Mouse (Mus musculus) midbrain, embryonic 14.5 days (tissue): ENCODE measurements around the gene Serinc1. TPM values are rescaled to one million over a fixed set of nuclear protein-coding genes. Genes with fewer than 3 reads are reported as not detected.
A peak's percentile ranks its signal among the peaks of the same experiment; 100 is the strongest.

Experiments
- ATAC-seq: fragments of 200-750 bp; cut with Nextera tagmentation; 2 replicates; pipeline ENCODE4 v1.8.0; 2017; ENCODE audit warnings: moderate number of reproducible peaks, moderate library complexity; ENCODE audit not compliant: low FRiP score, low TSS enrichment
- DNase-seq: peaks from one replicate; pipeline ENCODE4 v3.0.0-alpha.2; 2015
- H3K27ac ChIP-seq: fragments of 300-500 bp; sonication (generic); replicated peaks from 2 replicates; pipeline ENCODE4 v1.5.1; 2014; ENCODE audit warnings: mild to moderate bottlenecking, low read depth, low read length, moderate library complexity
- H3K27me3 ChIP-seq: fragments of 300-500 bp; sonication (generic); 2 replicates; pipeline ENCODE4 v1.6.1; 2014; ENCODE audit warnings: low read length, control low read depth, mixed read lengths; ENCODE audit not compliant: control insufficient read depth, insufficient read depth
- H3K36me3 ChIP-seq: fragments of 300-500 bp; sonication (generic); 2 replicates; pipeline ENCODE4 v1.6.1; 2014; ENCODE audit warnings: low read length, control low read depth; ENCODE audit not compliant: control insufficient read depth, insufficient read depth
- H3K4me1 ChIP-seq: fragments of 300-500 bp; sonication (generic); 2 replicates; pipeline ENCODE4 v1.6.1; 2014; ENCODE audit warnings: mild to moderate bottlenecking, antibody characterized with exemption, low read length, control low read depth; ENCODE audit not compliant: control insufficient read depth, insufficient read depth
- H3K4me2 ChIP-seq: fragments of 300-500 bp; sonication (generic); 2 replicates; pipeline ENCODE4 v1.6.1; 2014; ENCODE audit warnings: mild to moderate bottlenecking, low read length, moderate library complexity
- H3K4me3 ChIP-seq: fragments of 300-500 bp; sonication (generic); replicated peaks from 2 replicates; pipeline ENCODE4 v1.5.1; 2014; ENCODE audit warnings: low read depth, low read length
- H3K9ac ChIP-seq: fragments of 300-500 bp; sonication (generic); replicated peaks from 2 replicates; pipeline ENCODE4 v1.6.1; 2014; ENCODE audit warnings: mild to moderate bottlenecking, low read length, moderate library complexity
- H3K9me3 ChIP-seq: fragments of 300-500 bp; sonication (generic); 2 replicates; pipeline ENCODE4 v1.6.1; 2016; ENCODE audit warnings: low read length, control low read depth, mixed read lengths; ENCODE audit not compliant: control insufficient read depth
- WGBS: fragments of 180-500 bp; shearing (Covaris S2); extraction: QIAGEN DNeasy Blood & Tissue Kit; methylation state at CpG from one replicate; pipeline ENCODE4 v1.1.7; 2014; 5-methylcytosine and 5-hydroxymethylcytosine counted together
- polyA plus RNA-seq: library from polyadenylated mRNA; unstranded; fragments of >200 nt; fragmentation: Nextera tagmentation; extraction: Ambion mirVana; gene quantifications from 2 replicates; pipeline ENCODE4 v1.2.1, GENCODE M21; 2014

Serinc1 gene
- polyA plus RNA-seq, result 387 and 476 TPM in 2 replicates

DNA sequence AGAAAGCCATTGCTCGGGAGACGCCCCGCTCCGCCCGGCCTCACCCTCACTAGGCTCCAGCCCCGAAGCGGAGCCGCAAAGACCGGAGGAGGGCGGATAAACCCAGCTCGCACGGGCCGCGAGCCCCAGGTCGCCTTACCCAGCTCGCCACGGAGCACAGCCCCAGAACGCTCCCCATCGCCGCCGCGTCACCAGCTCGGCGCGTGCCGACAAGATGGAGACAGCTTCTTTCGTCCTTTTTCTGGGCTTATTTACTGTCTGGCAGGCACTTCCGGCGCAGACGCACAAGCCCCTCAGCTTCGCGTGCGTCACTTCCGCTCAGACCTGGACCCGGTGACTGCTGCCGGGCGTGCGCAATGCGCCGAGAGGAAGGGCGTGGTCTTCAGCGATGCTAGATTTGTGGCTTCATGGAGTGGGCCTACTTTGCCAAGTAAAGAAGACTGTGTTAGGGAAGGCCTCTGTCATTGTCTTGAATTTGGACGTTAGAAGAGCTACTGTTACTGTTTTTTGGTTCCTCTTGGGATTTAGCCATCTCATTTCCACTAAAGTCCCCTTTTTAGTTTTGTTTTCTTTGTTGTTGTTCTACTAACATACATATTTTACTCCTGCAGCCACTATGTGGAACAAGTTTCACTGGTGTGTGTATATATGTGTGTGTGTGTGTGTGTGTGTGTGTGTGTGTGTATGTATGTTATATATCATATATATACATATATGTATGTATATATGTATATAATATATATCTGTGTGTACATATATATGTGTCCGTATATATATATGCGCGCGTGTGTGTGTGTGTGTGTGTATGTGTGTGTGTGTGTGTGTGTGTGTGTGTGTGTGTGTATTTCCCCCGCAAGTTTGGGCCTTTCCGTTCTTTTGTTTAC, at the start of gene Serinc1:
TSS of gene Serinc1 (minus strand) at position 313 of the 884 bp plus-strand sequence.
- WGBS, result 13% methylated on average over 49 of the region's 49 CpGs

DNA sequence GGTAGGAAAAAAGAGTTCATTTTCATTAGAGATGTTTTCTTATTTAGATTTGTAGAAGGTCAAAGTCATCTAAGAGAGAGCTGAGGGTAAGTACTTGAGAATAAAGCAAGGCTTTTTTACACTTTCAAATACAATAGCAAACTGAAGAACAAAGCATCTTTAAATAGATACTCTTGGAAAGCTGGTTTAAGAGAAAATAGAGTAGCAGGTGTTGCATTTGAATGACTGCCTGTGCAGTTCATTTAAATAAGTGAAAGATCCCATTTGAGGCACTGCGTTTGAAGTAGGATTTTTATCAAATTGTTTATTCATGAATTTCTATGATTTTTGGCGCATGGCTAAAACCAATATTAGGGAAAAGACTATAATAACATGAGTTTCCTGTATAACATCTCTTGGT, 44.4 kb upstream of the Serinc1 start:
- no peak overlapping the region for H3K4me2 ChIP-seq
- H3K9ac ChIP-seq, result no peak overlapping the region
- H3K4me1 ChIP-seq, result 0 out of 2 replicates have a peak, but pooled peaks cover 4% of the 10 kb centered on the region
- no peak overlapping the region for H3K4me3 ChIP-seq
- H3K36me3 ChIP-seq, result no peaks in the 10 kb centered on the region
- H3K27me3 ChIP-seq, result no peaks in the 10 kb centered on the region
- 13% methylated on average over 2 of the region's 2 CpGs for WGBS
- no peak overlapping the region for H3K27ac ChIP-seq
- no peak for ATAC-seq
- no peak for DNase-seq
- H3K9me3 ChIP-seq, result no peaks in the 10 kb centered on the region

More for the DNA sequence above, at the start of gene Serinc1:
- peak; percentile 99 for DNase-seq
- Histone ChIP-seq H3K9ac (peak within 1 kb of the TSS; percentile 97), H3K4me3 (peak within 1 kb of the TSS; percentile 83), H3K9me3 (no peaks in the 10 kb centered on the region), H3K4me2 (peak within 1 kb of the TSS; percentile 94), H3K27me3 (no peaks in the 10 kb centered on the region), H3K27ac (peak within 1 kb of the TSS; percentile 96), H3K4me1 (peaks cover 34% of the 10 kb centered on the region), H3K36me3 (peaks cover 3% of the 10 kb centered on the region; the same call in 1 of the 2 replicates)
- peak; percentile 99 for ATAC-seq

DNA sequence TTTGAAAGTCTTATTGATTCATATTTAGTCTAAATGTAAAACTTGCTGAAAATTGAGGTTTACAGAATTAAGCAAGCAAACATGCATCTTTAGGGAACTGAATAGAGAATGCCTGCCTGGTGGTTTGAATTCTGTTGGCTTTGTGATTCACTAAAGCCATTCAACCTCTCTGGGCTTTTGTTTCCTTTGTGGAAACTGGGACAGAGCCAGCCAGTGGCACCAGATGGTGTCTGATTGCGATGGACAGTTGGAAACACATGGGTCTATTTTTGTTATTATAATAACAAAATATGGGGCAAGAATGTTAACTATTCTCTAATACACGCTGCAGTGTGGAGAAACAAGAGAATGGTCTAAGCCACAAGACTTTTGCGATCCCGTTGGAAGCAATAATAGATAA, 39.8 kb upstream of the Serinc1 start:
- DNase-seq (peak; percentile 70), ATAC-seq (peak; percentile 49)
- no peak overlapping the region; the same call in 1 of the 2 replicates for H3K27ac ChIP-seq
- no peaks in the 10 kb centered on the region for H3K36me3 ChIP-seq
- H3K4me2 ChIP-seq, result no peak overlapping the region
- 0 out of 2 replicates have a peak, but pooled peaks cover 10% of the 10 kb centered on the region for H3K4me1 ChIP-seq
- WGBS, result 3% methylated on average over 4 of the region's 4 CpGs
- H3K27me3 ChIP-seq, result no peaks in the 10 kb centered on the region
- H3K4me3 ChIP-seq, result no peak overlapping the region
- no peak overlapping the region for H3K9ac ChIP-seq
- no peaks in the 10 kb centered on the region for H3K9me3 ChIP-seq

DNA sequence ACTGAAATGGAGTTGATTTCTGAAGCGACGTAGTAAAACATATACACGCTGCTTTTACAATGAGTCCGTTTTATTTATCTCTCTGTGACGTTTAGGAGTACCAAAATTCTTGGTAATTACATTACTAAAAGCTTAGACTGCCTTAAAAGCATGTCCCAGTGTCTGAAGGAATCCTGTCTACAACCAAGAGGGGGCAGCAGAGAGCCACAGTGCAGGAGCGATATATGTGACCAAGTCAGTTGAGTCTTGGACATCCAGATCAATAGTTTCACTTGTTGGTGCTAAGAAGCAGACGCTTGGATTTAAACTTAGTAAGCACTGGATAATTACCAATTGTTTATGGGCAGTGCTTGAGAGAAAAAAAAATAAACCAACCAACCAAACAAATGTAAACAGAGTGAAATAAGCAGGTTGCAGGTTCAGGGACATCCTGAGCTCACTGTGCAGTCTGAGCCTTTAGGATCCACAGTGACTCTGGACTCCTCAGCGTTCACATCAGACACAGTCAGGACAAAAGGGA, 38.9 kb upstream of the Serinc1 start:
- H3K9ac ChIP-seq, result no peak overlapping the region
- peak; percentile 66 for DNase-seq
- no peak overlapping the region for H3K4me3 ChIP-seq
- no peaks in the 10 kb centered on the region for H3K27me3 ChIP-seq
- no peaks in the 10 kb centered on the region for H3K36me3 ChIP-seq
- no peak for ATAC-seq
- no peaks in the 10 kb centered on the region for H3K9me3 ChIP-seq
- H3K27ac ChIP-seq, result no peak overlapping the region
- 0 out of 2 replicates have a peak, but pooled peaks cover 10% of the 10 kb centered on the region for H3K4me1 ChIP-seq
- no peak overlapping the region for H3K4me2 ChIP-seq
- 37% methylated on average over 8 of the region's 8 CpGs for WGBS

DNA sequence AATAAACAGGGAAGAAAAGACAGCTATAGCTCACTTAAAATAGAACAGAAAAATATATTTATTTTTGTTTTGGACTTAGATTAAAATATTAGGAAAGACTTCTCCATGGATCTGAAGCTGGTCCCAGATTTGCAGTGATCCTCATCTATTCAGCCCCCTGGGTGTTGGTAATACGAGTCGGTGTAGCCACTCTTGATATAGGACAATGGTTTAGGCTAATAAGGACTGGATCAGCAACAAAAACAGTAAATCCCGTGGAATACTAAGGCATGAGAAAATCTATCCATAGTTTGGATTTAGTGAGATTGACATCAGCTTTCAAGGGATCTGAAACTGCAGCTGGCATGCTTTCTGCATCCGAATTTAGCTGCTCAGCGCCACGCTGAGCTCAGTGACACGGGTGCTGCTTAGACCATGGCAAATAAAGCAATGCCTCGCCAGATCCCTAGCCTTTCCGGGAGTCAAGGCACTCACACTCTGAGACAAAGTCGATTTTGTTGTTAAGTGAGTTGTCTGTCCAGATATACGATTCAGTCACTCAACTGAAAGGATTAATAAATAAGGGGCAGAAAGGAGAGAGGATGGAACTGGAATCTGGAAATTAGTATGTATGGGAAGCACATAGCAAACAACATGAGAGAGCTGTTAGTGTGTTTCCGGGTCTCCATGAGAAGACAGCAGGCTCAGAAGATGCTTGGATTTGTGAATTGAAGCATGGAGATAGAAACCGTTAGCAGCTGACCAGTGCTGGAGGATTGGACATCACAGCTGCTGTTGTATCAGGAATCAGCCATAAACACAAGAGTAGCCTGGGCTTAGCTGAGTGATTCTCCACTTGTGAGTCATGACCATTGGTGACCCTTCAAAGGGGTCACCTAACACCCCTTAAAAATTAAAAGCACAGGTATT, 36.9 kb upstream of the Serinc1 start:
- ATAC-seq, result peak; percentile 87
- WGBS, result 7% methylated on average over 13 of the region's 13 CpGs
- no peaks in the 10 kb centered on the region for H3K9me3 ChIP-seq
- peak overlapping the region; percentile 34 for H3K27ac ChIP-seq
- no peaks in the 10 kb centered on the region for H3K27me3 ChIP-seq
- DNase-seq, result peak; percentile 81
- 0 out of 2 replicates have a peak, but pooled peaks cover 10% of the 10 kb centered on the region for H3K4me1 ChIP-seq
- peak overlapping the region; percentile 20; the same call in 1 of the 2 replicates for H3K9ac ChIP-seq
- no peak overlapping the region for H3K4me3 ChIP-seq
- no peaks in the 10 kb centered on the region for H3K36me3 ChIP-seq
- peak overlapping the region; percentile 42 for H3K4me2 ChIP-seq

DNA sequence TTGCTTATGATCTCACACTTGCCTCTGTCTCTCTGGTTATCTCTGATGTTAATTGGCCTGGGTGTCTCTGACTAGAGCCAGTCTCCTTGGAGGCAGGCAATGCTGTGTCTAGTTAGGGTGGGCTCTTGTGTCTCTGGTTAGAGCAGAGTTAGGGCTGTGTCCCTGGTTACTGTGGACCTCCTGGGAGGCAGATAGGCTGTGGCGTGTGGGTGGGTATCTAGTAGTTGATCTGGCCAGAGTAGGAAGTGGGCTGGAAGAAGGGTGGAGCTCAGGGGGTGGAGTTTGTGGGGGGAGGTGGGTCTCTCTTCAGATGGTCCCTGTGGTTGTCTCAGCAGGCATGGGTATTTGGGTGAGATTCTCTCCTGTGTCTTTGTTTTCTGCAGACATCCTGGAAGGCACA, 33.9 kb upstream of the Serinc1 start:
- WGBS, result 73% methylated on average over 1 of the region's 1 CpGs
- no peak overlapping the region for H3K9ac ChIP-seq
- H3K9me3 ChIP-seq, result no peaks in the 10 kb centered on the region
- H3K4me1 ChIP-seq, result 0 out of 2 replicates have a peak, but pooled peaks cover 6% of the 10 kb centered on the region
- no peak overlapping the region for H3K4me3 ChIP-seq
- no peaks in the 10 kb centered on the region for H3K36me3 ChIP-seq
- ATAC-seq (no peak), DNase-seq (no peak)
- no peak overlapping the region for H3K4me2 ChIP-seq
- H3K27me3 ChIP-seq, result no peaks in the 10 kb centered on the region
- no peak overlapping the region for H3K27ac ChIP-seq

DNA sequence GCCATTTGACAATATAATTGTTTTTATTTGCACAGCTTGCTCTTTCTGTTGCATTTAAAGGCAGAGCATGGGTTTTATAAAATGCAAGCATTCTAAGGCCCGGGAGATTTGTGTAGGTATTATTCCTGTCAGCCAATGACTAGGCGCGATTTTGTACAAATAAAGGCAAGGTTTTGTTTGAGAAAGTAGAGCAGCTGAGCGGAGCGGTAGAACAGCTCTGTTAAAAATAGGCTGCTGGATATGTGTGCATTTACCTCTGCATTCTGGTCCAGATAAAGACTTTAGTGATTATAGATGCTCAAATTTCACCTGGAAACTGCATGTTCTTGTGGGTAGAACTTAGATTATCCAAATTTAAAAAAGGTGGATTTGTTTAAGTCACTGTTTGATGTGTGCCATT, 25.3 kb upstream of the Serinc1 start:
- Histone ChIP-seq H3K4me3 (no peak overlapping the region), H3K36me3 (no peaks in the 10 kb centered on the region), H3K4me1 (no peaks in the 10 kb centered on the region), H3K27ac (no peak overlapping the region), H3K9ac (no peak overlapping the region), H3K27me3 (no peaks in the 10 kb centered on the region), H3K9me3 (no peaks in the 10 kb centered on the region), H3K4me2 (no peak overlapping the region)
- WGBS, result 71% methylated on average over 5 of the region's 5 CpGs
- ATAC-seq (no peak), DNase-seq (no peak)

DNA sequence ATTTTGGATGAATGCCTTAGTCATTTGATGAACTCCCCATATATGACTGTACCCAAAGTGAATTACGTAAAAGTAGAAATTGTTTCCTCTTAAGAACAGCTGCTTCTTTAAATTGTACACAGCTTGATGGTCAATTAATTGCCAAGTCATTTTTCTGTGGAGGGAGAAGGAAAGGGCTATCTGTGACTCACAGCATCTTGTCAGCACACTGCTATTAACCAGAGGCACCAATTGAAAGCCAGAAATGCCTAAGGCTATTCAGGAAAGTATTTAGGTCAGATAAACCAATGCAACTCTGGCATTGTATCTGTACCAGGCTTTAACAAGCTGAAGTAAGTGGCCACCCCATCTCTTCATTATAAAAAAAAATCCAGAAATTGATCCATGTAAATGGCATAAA, 21.4 kb upstream of the Serinc1 start:
- H3K27ac ChIP-seq, result no peak overlapping the region
- 93% methylated on average over 1 of the region's 1 CpGs for WGBS
- no peak for DNase-seq
- no peak overlapping the region for H3K4me3 ChIP-seq
- no peaks in the 10 kb centered on the region for H3K9me3 ChIP-seq
- no peaks in the 10 kb centered on the region for H3K36me3 ChIP-seq
- H3K4me1 ChIP-seq, result no peaks in the 10 kb centered on the region
- no peak overlapping the region for H3K4me2 ChIP-seq
- H3K27me3 ChIP-seq, result no peaks in the 10 kb centered on the region
- no peak for ATAC-seq
- no peak overlapping the region for H3K9ac ChIP-seq
